Mouse (Mus musculus): ENCODE data around the gene Dnm1. TPM values are rescaled to one million over a fixed set of nuclear protein-coding genes. Genes with fewer than 3 reads are reported as not detected.
A peak's percentile ranks its signal among the peaks of the same experiment; 100 is the strongest.

Gene Dnm1
- polyA plus RNA-seq, 1 experiment from 2014 or later, result 19.4 TPM

- H3K9me3 ChIP-seq, result no peaks in the 10 kb centered on the region
- H3K4me3 ChIP-seq (replicated peaks), result no peak overlapping the region
- H3K27ac ChIP-seq, result peak overlapping the region; percentile 63
- peaks cover 52% of the 10 kb centered on the region for H3K27me3 ChIP-seq
- ATAC-seq (ENCODE audit: low FRiP score), result no peak
- peaks cover 46% of the 10 kb centered on the region for H3K4me1 ChIP-seq
- no peak overlapping the region for H3K4me2 ChIP-seq
- no peak overlapping the region for H3K9ac ChIP-seq
- WGBS, result 82% methylated on average over 20 of the region's 20 CpGs
- H3K36me3 ChIP-seq (replicated peaks), result no peaks in the 10 kb centered on the region
Observed at GRCm38 (mm10) chr2:32316887-32317656, 36.1 kb downstream of the Dnm1 start.

GRCm38 (mm10) chr2:32315751-32316150 lies 37.4 kb downstream of the Dnm1 start:
- H3K27me3 ChIP-seq, result peaks cover 60% of the 10 kb centered on the region

GRCm38 (mm10) chr2:32314831-32315230 lies 38.3 kb downstream of the Dnm1 start:
- H3K9me3 ChIP-seq, result no peaks in the 10 kb centered on the region
- peaks cover 54% of the 10 kb centered on the region for H3K4me1 ChIP-seq
- no peak for ATAC-seq (ENCODE audit: low FRiP score)
- WGBS, result 94% methylated on average over 14 of the region's 14 CpGs
- H3K4me3 ChIP-seq (replicated peaks), result no peak overlapping the region
- H3K9ac ChIP-seq, result no peak overlapping the region
- no peak overlapping the region for H3K4me2 ChIP-seq
- no peak overlapping the region for H3K27ac ChIP-seq
- 0 out of 2 replicates have a peak, but pooled peaks cover 5% of the 10 kb centered on the region for H3K36me3 ChIP-seq (replicated peaks)
- peaks cover 65% of the 10 kb centered on the region for H3K27me3 ChIP-seq

More at GRCm38 (mm10) chr2:32315751-32316150, 37.4 kb downstream of the Dnm1 start:
- ATAC-seq (ENCODE audit: low FRiP score), result no peak
- WGBS, result 19% methylated on average over 8 of the region's 8 CpGs
- Histone ChIP-seq H3K27ac (0 out of 2 replicates have a peak overlapping the region, but pooled peaks have one; percentile 25), H3K9ac (no peak overlapping the region), H3K9me3 (no peaks in the 10 kb centered on the region), H3K4me1 (peaks cover 57% of the 10 kb centered on the region), H3K36me3 (replicated peaks) (no peaks in the 10 kb centered on the region), H3K4me3 (replicated peaks) (no peak overlapping the region), H3K4me2 (no peak overlapping the region)

GRCm38 (mm10) chr2:32312318-32312964 lies 40.7 kb downstream of the Dnm1 start:
- Histone ChIP-seq H3K27ac (no peak overlapping the region), H3K9ac (peak overlapping the region; percentile 77), H3K36me3 (replicated peaks) (peaks cover 20% of the 10 kb centered on the region), H3K27me3 (peaks cover 50% of the 10 kb centered on the region), H3K9me3 (no peaks in the 10 kb centered on the region), H3K4me2 (peak overlapping the region; percentile 100), H3K4me3 (replicated peaks) (peak overlapping the region; percentile 65), H3K4me1 (peaks cover 33% of the 10 kb centered on the region)
- WGBS, result 1% methylated on average over 56 of the region's 56 CpGs
- peak; percentile 81 for ATAC-seq (ENCODE audit: low FRiP score)

- Histone ChIP-seq H3K9me3 (no peaks in the 10 kb centered on the region), H3K9ac (peak overlapping the region; percentile 77), H3K36me3 (replicated peaks) (peaks cover 28% of the 10 kb centered on the region), H3K4me3 (replicated peaks) (peak overlapping the region; percentile 65), H3K27ac (no peak overlapping the region), H3K27me3 (peaks cover 42% of the 10 kb centered on the region), H3K4me2 (peak overlapping the region; percentile 100), H3K4me1 (peaks cover 27% of the 10 kb centered on the region)
- peak; percentile 47; the same call in 1 of the 2 replicates for ATAC-seq (ENCODE audit: low FRiP score)
- 9% methylated on average over 41 of the region's 42 CpGs for WGBS
Observed at GRCm38 (mm10) chr2:32311443-32312317, 41.5 kb downstream of the Dnm1 start.

GRCm38 (mm10) chr2:32310096-32310845 lies 42.9 kb downstream of the Dnm1 start:
- Histone ChIP-seq H3K9ac (no peak overlapping the region), H3K9me3 (no peaks in the 10 kb centered on the region), H3K4me3 (replicated peaks) (no peak overlapping the region), H3K36me3 (replicated peaks) (peaks cover 42% of the 10 kb centered on the region), H3K4me1 (peaks cover 21% of the 10 kb centered on the region), H3K27me3 (peaks cover 31% of the 10 kb centered on the region), H3K4me2 (no peak overlapping the region), H3K27ac (no peak overlapping the region)
- 91% methylated on average over 18 of the region's 18 CpGs for WGBS
- no peak for ATAC-seq (ENCODE audit: low FRiP score)

GRCm38 (mm10) chr2:32308870-32309568 lies 44.1 kb downstream of the Dnm1 start:
- WGBS, result 88% methylated on average over 16 of the region's 16 CpGs
- Histone ChIP-seq H3K27ac (no peak overlapping the region), H3K36me3 (replicated peaks) (peaks cover 54% of the 10 kb centered on the region), H3K27me3 (peaks cover 24% of the 10 kb centered on the region; the same call in 1 of the 2 replicates), H3K4me2 (no peak overlapping the region), H3K4me1 (peaks cover 20% of the 10 kb centered on the region), H3K4me3 (replicated peaks) (no peak overlapping the region), H3K9me3 (no peaks in the 10 kb centered on the region), H3K9ac (no peak overlapping the region)
- ATAC-seq (ENCODE audit: low FRiP score), result no peak

- Histone ChIP-seq H3K36me3 (replicated peaks) (peaks cover 63% of the 10 kb centered on the region), H3K9ac (no peak overlapping the region), H3K4me2 (no peak overlapping the region), H3K4me3 (replicated peaks) (no peak overlapping the region), H3K9me3 (no peaks in the 10 kb centered on the region), H3K27me3 (peaks cover 20% of the 10 kb centered on the region; the same call in 1 of the 2 replicates), H3K4me1 (peaks cover 20% of the 10 kb centered on the region), H3K27ac (no peak overlapping the region)
- 49% methylated on average over 8 of the region's 8 CpGs for WGBS
- ATAC-seq (ENCODE audit: low FRiP score), result no peak
Observed at GRCm38 (mm10) chr2:32307941-32308760, 45.0 kb downstream of the Dnm1 start.

- Histone ChIP-seq H3K4me2 (no peak overlapping the region), H3K27me3 (peaks cover 16% of the 10 kb centered on the region; the same call in 1 of the 2 replicates), H3K36me3 (replicated peaks) (peaks cover 71% of the 10 kb centered on the region), H3K4me3 (replicated peaks) (no peak overlapping the region), H3K9me3 (no peaks in the 10 kb centered on the region), H3K9ac (no peak overlapping the region), H3K4me1 (peaks cover 16% of the 10 kb centered on the region), H3K27ac (no peak overlapping the region)
- no peak for ATAC-seq (ENCODE audit: low FRiP score)
- WGBS, result 91% methylated on average over 6 of the region's 6 CpGs
Observed at GRCm38 (mm10) chr2:32307247-32307798, 45.8 kb downstream of the Dnm1 start.

GRCm38 (mm10) chr2:32306176-32306575 lies 47.0 kb downstream of the Dnm1 start:
- ATAC-seq (ENCODE audit: low FRiP score), result no peak
- Histone ChIP-seq H3K4me3 (replicated peaks) (no peak overlapping the region), H3K27ac (no peak overlapping the region), H3K4me2 (no peak overlapping the region), H3K9me3 (no peaks in the 10 kb centered on the region), H3K4me1 (peaks cover 4% of the 10 kb centered on the region), H3K36me3 (replicated peaks) (peaks cover 79% of the 10 kb centered on the region), H3K9ac (no peak overlapping the region), H3K27me3 (peaks cover 8% of the 10 kb centered on the region; the same call in 1 of the 2 replicates)
- WGBS, result 86% methylated on average over 9 of the region's 9 CpGs
